Mouse (Mus musculus) forelimb bud, embryonic 11.5 days (tissue): ENCODE results near the gene Usp12.

Experiments used
- DNase-seq: peaks from one replicate; pipeline ENCODE4 v3.0.0-alpha.2; 2012; ENCODE audit warnings: low read depth, low spot score

Usp12 gene

DNA sequence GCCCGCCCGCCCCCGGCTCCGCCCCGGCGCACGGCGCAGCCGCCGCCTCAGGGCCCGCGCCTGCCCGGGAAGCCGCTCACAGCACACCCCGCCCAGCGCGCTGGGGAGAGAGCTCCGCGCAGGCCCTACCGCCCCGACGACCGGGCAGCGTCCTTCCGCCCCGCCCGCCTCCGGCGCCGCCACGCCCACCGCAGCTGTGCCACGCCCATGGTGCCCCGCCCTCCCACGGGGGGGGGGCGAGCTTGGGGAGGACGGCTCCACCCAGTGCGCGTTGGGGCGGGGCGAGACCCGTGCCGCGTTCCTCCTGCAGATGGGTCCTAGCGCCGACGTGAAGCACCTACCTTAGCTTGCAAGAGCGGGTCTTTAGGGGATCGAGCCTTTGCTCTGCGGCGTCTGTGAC, at the start of gene Usp12:
Gene Usp12, minus strand, starts transcription at position 154 of the 400 bp plus-strand sequence.
- DNase-seq: peak; percentile 95

DNA sequence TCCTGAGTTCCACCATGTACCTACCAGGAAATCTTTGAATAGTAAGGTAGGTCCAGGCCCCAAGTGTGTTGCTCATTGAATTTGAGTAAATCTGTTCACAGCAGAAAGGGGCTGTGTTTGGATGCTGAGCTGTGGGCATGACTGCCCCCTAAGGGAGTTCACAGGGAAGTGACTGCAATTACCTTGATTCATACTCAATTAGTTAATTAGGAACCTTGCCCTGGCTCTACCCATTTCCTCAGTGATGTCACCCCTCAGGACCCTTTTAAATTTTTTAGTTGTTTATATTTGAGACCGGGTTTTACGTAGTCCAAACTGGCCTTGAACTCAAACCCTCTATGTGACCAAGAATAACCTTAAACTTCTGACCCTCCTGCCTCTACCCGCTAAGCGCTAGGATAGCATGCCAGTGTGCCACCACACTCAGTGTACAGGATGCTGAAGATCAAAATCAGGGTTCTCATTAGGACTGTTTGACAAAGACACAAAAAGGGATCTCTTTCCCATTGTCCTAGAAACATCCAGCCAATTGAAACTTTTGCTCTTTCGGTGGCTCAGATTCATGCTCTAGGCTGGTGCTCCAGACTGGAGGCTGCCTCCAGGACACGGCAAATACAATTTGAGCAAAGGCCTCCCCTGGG, 49.6 kb upstream of the Usp12 start:
- DNase-seq: no peak

- no peak for DNase-seq
Measured at GRCm38 (mm10) chr5:146841996-146842395, 47.2 kb upstream of the Usp12 start.

DNA sequence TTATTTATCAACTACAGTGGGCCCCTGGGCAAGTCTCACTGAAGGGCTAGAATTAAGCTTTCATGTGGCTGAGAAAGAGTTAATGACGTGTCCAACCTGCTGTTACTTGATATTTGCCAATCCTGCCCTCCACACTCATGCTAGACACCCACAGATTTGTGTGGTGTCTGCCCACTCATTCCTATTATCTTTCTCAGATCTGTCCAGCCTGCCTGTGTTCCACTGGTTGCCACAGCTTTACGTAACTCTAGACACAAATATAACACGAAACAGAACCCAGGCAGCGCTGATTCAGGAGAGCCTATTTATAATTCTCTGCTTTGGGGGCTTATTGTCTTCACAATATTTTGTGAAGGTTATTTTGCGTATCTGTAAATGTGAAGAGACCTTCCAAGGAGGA, 46.5 kb upstream of the Usp12 start:
- no peak for DNase-seq

- no peak for DNase-seq
Measured at GRCm38 (mm10) chr5:146840422-146840821, 45.6 kb upstream of the Usp12 start.

DNA sequence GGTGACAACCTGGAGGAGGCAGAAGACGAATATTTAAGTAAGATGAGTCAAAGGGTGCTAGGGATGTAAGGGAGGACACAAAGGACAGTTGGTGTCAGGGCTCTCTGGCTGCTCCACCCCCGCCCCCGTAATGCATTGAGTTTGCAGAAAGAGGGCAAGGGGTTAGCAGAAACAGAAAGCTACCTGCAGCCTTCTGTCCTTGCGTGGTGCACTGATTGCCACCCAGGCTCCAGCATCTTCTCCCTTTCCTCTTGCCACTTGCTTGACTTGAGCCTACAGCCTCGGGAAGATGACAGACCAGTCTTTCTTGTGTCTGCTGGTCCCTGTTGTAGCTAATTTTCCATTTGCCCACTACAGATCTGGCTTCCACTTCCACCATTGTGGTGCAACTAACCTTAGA, 45.0 kb upstream of the Usp12 start:
- no peak for DNase-seq

GRCm38 (mm10) chr5:146838836-146839648, 44.2 kb upstream of the Usp12 start:
- no peak for DNase-seq

GRCm38 (mm10) chr5:146837967-146838720, 43.3 kb upstream of the Usp12 start:
- no peak for DNase-seq

DNA sequence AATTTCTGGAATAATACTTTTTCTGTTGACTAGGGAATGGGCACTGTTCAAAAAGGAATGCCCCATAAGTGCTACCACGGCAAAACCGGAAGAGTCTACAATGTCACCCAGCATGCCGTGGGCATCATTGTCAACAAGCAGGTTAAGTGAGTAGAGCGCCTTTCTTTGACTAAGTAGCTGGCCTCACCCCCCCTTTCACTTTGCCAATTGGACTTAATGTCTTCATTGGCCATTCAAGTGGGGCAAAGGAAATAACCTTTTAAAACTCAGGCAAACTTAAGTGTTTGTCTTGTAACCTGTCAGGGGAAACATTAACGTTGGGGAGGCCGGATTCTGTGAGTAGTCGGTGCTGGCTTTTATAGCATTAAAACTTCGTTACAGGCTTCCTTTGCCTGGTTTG, 40.2 kb upstream of the Usp12 start:
- no peak for DNase-seq

- DNase-seq: no peak
Measured at GRCm38 (mm10) chr5:146833673-146834201, 38.9 kb upstream of the Usp12 start.

- DNase-seq: peak; percentile 93
Measured at GRCm38 (mm10) chr5:146832769-146833448, 38.1 kb upstream of the Usp12 start, which contains the start of gene Rpl21. Gene Rpl21 (plus strand): TSS chr5:146832890.

DNA sequence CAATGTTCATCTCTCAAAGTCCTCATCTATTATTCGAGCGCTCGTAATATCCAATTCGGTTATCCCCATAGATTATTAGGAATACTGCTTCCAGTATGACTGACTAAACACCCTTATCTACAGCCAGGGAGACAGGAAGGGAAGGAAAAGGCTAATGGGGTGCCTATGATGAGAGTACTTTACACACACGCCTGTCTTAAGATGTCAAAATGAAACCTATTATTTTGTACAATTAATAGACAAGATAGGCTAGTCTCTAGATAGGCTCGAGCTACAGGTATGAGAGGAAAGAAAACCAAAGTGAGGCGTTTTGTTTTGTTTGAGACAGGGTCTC, 37.6 kb upstream of the Usp12 start:
- no peak for DNase-seq

DNA sequence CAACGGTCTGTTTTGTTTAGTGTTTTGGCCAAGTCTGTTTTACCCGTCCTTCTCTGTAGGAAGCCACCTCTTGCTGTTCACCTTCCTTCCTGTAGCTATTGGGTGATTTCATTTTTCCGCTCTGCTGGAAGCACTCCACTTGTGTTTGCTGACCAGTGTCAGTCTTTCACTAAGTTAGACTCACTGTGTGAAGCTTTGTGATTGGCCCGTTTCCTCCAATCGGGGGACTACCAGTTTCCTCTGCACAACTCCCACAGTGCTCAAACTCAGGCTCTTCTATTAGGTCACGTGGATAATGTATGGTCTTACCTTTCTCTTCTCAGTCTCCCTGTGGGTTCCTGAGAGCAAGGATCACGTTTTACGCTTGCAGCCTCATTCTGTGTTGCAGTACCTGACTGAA, 34.7 kb upstream of the Usp12 start:
- no peak for DNase-seq

- no peak for DNase-seq
Measured at GRCm38 (mm10) chr5:146823005-146823404, 28.2 kb upstream of the Usp12 start.

DNA sequence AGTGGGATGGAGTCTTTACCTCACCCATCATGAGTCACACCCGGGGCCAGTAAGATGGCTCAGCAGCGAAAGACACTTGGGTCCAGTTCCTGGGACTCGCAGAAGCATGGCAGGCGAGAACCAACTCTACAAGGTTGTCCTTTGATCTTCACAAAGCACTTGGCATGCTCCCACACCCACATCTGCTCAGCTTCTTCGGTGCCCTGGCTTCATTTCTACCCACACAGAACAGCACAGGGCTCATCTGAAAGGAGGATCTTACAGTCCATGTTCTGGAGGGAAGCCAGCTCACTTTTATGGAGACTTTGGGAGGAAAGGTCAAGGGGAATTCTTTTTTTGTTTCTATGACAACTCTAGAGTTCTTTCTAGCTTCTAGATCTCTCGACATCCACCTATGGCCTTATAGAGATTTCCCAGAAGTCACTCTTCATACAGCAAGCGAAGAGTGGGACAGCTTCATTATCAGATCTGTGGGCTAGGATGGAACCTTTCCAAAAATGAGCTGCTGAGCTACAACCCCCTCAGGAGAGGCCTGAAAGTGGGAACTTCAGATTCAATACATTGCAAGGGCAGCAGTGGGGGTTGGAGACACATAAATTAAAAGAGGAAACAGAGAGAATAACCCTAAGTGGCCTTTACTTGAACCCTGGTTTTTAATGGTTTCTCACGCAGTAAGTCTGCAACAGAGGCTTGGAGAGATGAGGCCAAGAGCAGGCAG, 24.3 kb upstream of the Usp12 start:
- no peak for DNase-seq

DNA sequence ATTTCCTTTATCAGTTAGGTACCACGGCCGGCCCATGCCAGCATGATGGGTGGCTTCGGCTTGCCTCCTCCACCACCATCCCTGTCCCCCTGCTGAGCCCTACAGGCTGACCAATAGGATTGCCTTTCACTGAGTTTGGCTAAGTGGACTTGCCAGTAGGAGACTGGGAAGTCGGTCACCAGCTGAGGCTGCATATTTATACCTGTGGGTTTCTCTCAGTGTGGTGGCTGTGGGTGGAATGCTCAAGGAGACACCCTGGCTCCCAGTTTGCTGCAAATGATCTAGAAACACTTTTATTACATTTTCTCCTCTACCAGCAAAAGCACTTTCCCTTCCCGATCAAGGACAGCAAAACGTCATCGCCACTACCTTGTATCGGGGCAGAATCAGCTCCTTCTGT, 22.8 kb upstream of the Usp12 start:
- DNase-seq: no peak

DNA sequence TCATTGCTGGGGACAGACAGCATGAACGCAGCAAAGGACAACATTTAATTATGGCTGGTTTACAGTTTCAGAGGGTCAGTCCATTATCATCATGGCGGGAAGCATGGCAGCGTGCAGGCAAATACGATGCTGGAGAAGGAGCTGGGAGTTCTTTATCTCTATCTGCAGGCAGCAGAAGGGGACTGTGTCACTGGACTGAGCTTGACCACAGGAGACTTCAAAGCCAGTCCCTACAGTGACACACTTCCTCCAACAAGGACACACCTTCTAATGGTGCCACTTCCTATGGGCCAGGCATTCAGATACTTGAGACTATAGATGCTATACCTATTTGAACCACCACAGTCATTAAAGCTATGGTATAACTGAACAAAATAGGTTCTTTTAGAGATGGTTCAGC, 20.6 kb upstream of the Usp12 start:
- DNase-seq: no peak

GRCm38 (mm10) chr5:146813421-146813820, 18.6 kb upstream of the Usp12 start:
- DNase-seq: no peak

DNA sequence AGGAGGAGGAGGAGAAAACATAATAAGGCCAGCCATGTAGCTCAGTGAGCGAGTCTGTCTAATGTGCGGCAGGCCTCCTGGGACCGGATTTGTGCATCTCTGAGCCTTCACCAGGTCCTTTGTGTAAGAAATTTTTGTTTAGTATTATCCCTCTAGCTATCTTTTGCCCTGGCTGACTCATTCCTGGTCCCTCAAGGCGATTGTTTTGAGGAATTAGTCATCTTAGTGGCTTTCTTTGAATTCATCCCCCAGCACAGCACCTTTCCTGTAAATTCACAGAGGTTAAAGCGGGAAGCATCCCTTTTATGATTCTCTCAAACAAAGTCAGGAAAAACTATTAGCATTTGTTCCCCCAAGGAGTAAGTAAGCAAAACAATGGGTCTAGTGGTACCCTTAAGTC, 18.1 kb upstream of the Usp12 start:
- no peak for DNase-seq

DNA sequence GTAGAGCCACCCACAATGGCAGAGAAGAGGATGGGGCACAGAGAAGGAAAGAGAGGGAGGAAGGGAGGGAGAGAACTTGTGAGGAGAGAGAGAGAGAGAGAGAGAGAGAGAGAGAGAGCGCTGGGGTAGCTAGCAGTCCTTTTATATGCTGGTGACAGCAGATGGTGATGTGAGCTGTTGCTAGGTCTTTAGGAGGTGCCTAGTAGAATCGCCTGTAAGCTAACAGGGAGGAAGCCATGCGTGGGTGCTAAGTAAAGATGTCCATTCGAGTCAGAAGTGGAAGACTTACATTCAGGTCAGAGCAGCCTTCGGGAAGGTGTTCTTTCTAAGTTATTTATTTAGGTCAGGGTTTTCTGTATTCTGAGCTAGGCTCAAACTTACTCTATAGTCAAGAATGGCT, 15.1 kb upstream of the Usp12 start:
- no peak for DNase-seq

- DNase-seq: no peak
Measured at GRCm38 (mm10) chr5:146806004-146806430, 11.2 kb upstream of the Usp12 start.
